Mouse (Mus musculus) bone marrow macrophage, adult 2 months (primary cell): ENCODE results near the gene C130026I21Rik.
"Not testable (repeated sequence)": the region's sequence is repeated elsewhere in the genome, so short reads cannot be mapped to it uniquely, and the experiment has no call there.

Experiments
- CTCF ChIP-seq: IDR thresholded peaks from 2 replicates; pipeline ENCODE4 v1.5.1; 2012; ENCODE audit warnings: low read depth, mild to moderate bottlenecking, low read length, moderate library complexity
- POLR2A ChIP-seq: IDR thresholded peaks from 2 replicates; pipeline ENCODE4 v1.6.1; 2012; ENCODE audit warnings: mild to moderate bottlenecking, low read depth, low read length, borderline replicate concordance

DNA sequence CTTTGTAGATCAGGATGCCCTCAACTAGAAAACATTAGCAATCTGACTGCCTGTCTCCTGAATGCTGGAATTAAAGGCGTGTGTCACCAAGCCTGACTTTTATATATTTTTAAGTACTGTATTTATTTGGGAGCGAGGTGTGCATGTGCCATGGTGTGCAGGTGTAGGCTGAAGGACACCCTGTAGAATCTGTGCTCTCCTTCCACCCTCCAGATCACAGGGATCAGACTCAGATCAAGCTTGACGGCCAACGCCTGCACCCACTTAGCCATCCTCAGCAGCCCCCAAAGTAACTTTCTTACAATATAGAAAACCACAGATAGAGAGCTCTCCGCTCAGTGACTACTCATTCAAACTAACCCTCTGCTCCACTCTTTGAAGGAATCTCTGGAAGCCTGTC lies 6.1 kb upstream of the C130026I21Rik start:
- not testable (repeated sequence) for TF ChIP-seq POLR2A, CTCF
